Mouse (Mus musculus): ENCODE results near the gene Ptprk.

DNA sequence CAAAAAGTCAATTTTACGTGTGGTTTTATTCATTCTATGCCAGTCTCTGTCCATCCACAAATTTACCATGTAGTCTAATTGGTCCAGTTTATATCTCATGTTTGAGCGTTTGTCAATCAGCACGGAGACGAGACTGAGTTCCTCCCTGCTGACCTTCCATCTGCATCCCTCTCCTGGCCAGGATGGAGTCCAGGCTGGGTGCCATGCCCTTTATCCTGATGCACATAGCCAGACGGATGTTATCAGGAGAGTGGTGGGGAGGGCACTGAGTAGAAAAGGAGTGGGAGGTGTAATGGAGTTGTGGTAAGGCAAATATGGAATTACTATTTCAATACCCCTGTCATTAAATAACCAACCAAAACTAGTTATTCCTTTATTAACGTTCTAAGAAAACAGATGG is 140.5 kb downstream of the Ptprk start:
- TF ChIP-seq CTCF (IDR thresholded peaks at IDR 0.05; ENCODE audit: low read depth) (no peak), EP300 (IDR thresholded peaks at IDR 0.05; ENCODE audit: low read depth) (no peak)
